ENCODE assay signal across 19 mouse cellular contexts in the genomic region with DNA sequence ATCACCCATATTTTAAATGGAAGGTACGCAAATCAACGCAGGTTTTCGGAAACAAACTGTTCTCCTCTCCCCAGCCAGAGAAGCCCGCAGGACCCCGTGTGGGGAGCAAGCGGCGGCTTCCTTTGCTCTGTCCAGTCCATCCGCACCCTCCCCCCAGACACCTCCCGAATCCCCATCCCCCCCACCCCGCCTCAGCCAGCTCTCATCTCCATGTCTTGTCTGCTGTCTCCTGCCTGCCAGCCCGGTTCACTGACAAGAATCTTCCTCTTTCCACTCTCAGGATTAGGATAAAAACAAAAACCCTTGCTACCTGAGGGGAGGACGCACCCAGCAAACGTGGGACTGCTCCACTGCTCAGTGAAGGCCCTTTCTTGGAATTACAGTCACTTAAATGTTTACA. TPM values are rescaled to one million over a fixed set of nuclear protein-coding genes. Genes with fewer than 3 reads are reported as not detected.
DNase-seq lines count a peak whose midpoint lies in the region; ATAC-seq lines count a peak whose summit lies in the region.
"Had no signal": no experiment of that assay in that cellular context is flagged by ENCODE, and none has a peak within 500 bp of the region (broad histone marks: within the 10 kb centered on the region; RNA-seq: fewer than 3 reads in every experiment).

No protein-coding gene starts in this region.

- H3K4me2 ChIP-seq in heart, embryonic 12.5 days, result 0 out of 2 replicates have a peak overlapping the region, but pooled peaks have one; percentile 15
- H3K4me2 ChIP-seq in limb, embryonic 13.5 days (replicated peaks), result 0 out of 2 replicates have a peak overlapping the region, but pooled peaks have one; percentile 11
- no peak overlapping the region for H3K4me2 ChIP-seq in midbrain, embryonic 11.5 days
- no peak overlapping the region for H3K4me2 ChIP-seq in midbrain, embryonic 13.5 days (replicated peaks)
- H3K4me2 ChIP-seq: forebrain, embryonic 13.5 days; liver, embryonic 12.5 days; midbrain, embryonic 12.5 days; neural tube, embryonic 13.5 days had no signal

- WGBS in heart, embryonic 12.5 days, result 32% methylated on average over 13 of the region's 13 CpGs
- WGBS in heart, embryonic 10.5 days, result 15% methylated on average over 13 of the region's 13 CpGs
- 32% methylated on average over 13 of the region's 13 CpGs for WGBS in limb, embryonic 13.5 days
- WGBS in limb, embryonic 10.5 days, result 17% methylated on average over 13 of the region's 13 CpGs
- WGBS in midbrain, embryonic 11.5 days, result 15% methylated on average over 13 of the region's 13 CpGs
- 19% methylated on average over 13 of the region's 13 CpGs for WGBS in midbrain, embryonic 13.5 days

- H3K9me3 ChIP-seq in heart, embryonic 12.5 days (replicated peaks), result no peaks in the 10 kb centered on the region
- H3K9me3 ChIP-seq in heart, embryonic 10.5 days, result no peaks in the 10 kb centered on the region
- no peaks in the 10 kb centered on the region for H3K9me3 ChIP-seq in limb, embryonic 13.5 days
- no peaks in the 10 kb centered on the region for H3K9me3 ChIP-seq in limb, embryonic 10.5 days (replicated peaks)
- no peaks in the 10 kb centered on the region for H3K9me3 ChIP-seq in midbrain, embryonic 11.5 days (ENCODE audit: control insufficient read depth, low read length)
- no peaks in the 10 kb centered on the region for H3K9me3 ChIP-seq in midbrain, embryonic 13.5 days
- H3K9me3 ChIP-seq: forebrain, embryonic 13.5 days; liver, embryonic 12.5 days; midbrain, embryonic 12.5 days; neural tube, embryonic 13.5 days had no signal

- no peaks in the 10 kb centered on the region for H3K36me3 ChIP-seq in heart, embryonic 12.5 days
- no peaks in the 10 kb centered on the region for H3K36me3 ChIP-seq in heart, embryonic 10.5 days
- no peaks in the 10 kb centered on the region for H3K36me3 ChIP-seq in limb, embryonic 13.5 days
- no peaks in the 10 kb centered on the region for H3K36me3 ChIP-seq in limb, embryonic 10.5 days
- H3K36me3 ChIP-seq in midbrain, embryonic 11.5 days (ENCODE audit: control insufficient read depth, insufficient read depth, low read length), result no peaks in the 10 kb centered on the region
- H3K36me3 ChIP-seq in midbrain, embryonic 13.5 days, result no peaks in the 10 kb centered on the region
- H3K36me3 ChIP-seq: liver, embryonic 12.5 days; midbrain, embryonic 12.5 days; neural tube, embryonic 13.5 days had no signal

- no peak for DNase-seq in heart, embryonic 10.5 days (ENCODE audit: low spot score)
- DNase-seq in limb, embryonic 10.5 days (ENCODE audit: low spot score), result no peak
- no peak for DNase-seq in midbrain, embryonic 11.5 days (ENCODE audit: low spot score, missing footprints)
- DNase-seq in right cerebral cortex, adult 2 months (ENCODE audit: low spot score in 2 of 2), result no peak
- DNase-seq: B cell, adult 2 months; cerebellum, adult 11-12 months; gastrocnemius, postnatal 14 days; heart, postnatal 14 days; layer of hippocampus, adult 9-11 months; right cerebral cortex, postnatal 14 days had no signal

- no peak for ATAC-seq in heart, embryonic 12.5 days (ENCODE audit: insufficient number of reproducible peaks, low FRiP score)
- ATAC-seq in limb, embryonic 13.5 days (ENCODE audit: low FRiP score, low read depth), result no peak
- ATAC-seq in midbrain, embryonic 11.5 days (ENCODE audit: low FRiP score), result no peak
- ATAC-seq in midbrain, embryonic 13.5 days, result no peak
- ATAC-seq: forebrain, embryonic 13.5 days; liver, embryonic 12.5 days had no signal

- H3K27me3 ChIP-seq in heart, embryonic 12.5 days (replicated peaks), result peaks cover 22% of the 10 kb centered on the region
- peaks cover 52% of the 10 kb centered on the region for H3K27me3 ChIP-seq in heart, embryonic 10.5 days (ENCODE audit: insufficient read depth, poor library complexity, severe bottlenecking)
- H3K27me3 ChIP-seq in limb, embryonic 13.5 days, result peaks cover 8% of the 10 kb centered on the region; the same call in 1 of the 2 replicates
- peaks cover 19% of the 10 kb centered on the region for H3K27me3 ChIP-seq in limb, embryonic 10.5 days (ENCODE audit: low read depth, poor library complexity, severe bottlenecking)
- H3K27me3 ChIP-seq in midbrain, embryonic 11.5 days (ENCODE audit: control insufficient read depth, insufficient read depth, low read length), result no peaks in the 10 kb centered on the region
- H3K27me3 ChIP-seq in midbrain, embryonic 13.5 days, result peaks cover 18% of the 10 kb centered on the region

- H3K9ac ChIP-seq in heart, embryonic 12.5 days, result no peak overlapping the region
- H3K9ac ChIP-seq in limb, embryonic 13.5 days, result no peak overlapping the region
- H3K9ac ChIP-seq in midbrain, embryonic 11.5 days (ENCODE audit: low read length), result 0 out of 2 replicates have a peak overlapping the region, but pooled peaks have one; percentile 18
- no peak overlapping the region for H3K9ac ChIP-seq in midbrain, embryonic 13.5 days (replicated peaks)
- H3K9ac ChIP-seq: forebrain, embryonic 13.5 days; liver, embryonic 12.5 days; midbrain, embryonic 12.5 days; neural tube, embryonic 13.5 days had no signal

- H3K4me1 ChIP-seq in heart, embryonic 12.5 days (replicated peaks), result peaks cover 20% of the 10 kb centered on the region
- H3K4me1 ChIP-seq in heart, embryonic 10.5 days, result peaks cover 23% of the 10 kb centered on the region
- H3K4me1 ChIP-seq in limb, embryonic 13.5 days, result peaks cover 11% of the 10 kb centered on the region
- peaks cover 12% of the 10 kb centered on the region for H3K4me1 ChIP-seq in limb, embryonic 10.5 days
- H3K4me1 ChIP-seq in midbrain, embryonic 11.5 days (ENCODE audit: control insufficient read depth, insufficient read depth, low read length), result peaks cover 8% of the 10 kb centered on the region; the same call in 1 of the 2 replicates
- H3K4me1 ChIP-seq in midbrain, embryonic 13.5 days (replicated peaks), result peaks cover 9% of the 10 kb centered on the region
- H3K4me1 ChIP-seq: liver, embryonic 12.5 days had no signal

- H3K27ac ChIP-seq in heart, embryonic 12.5 days (ENCODE audit: poor library complexity, severe bottlenecking), result no peak overlapping the region
- H3K27ac ChIP-seq in heart, embryonic 10.5 days, result no peak overlapping the region
- no peak overlapping the region for H3K27ac ChIP-seq in limb, embryonic 13.5 days
- no peak overlapping the region for H3K27ac ChIP-seq in limb, embryonic 10.5 days
- no peak overlapping the region for H3K27ac ChIP-seq in midbrain, embryonic 11.5 days (ENCODE audit: low read depth, low read length)
- no peak overlapping the region for H3K27ac ChIP-seq in midbrain, embryonic 13.5 days
- H3K27ac ChIP-seq: forebrain, embryonic 13.5 days; left cerebral cortex, adult 2 months; liver, embryonic 12.5 days; macrophage; midbrain, embryonic 12.5 days; neural tube, embryonic 13.5 days had no signal

- no peak overlapping the region for H3K4me3 ChIP-seq in heart, embryonic 12.5 days
- H3K4me3 ChIP-seq in heart, embryonic 10.5 days, result no peak overlapping the region
- no peak overlapping the region for H3K4me3 ChIP-seq in limb, embryonic 13.5 days
- no peak overlapping the region for H3K4me3 ChIP-seq in limb, embryonic 10.5 days
- H3K4me3 ChIP-seq in midbrain, embryonic 11.5 days (ENCODE audit: low read depth, low read length), result no peak overlapping the region
- no peak overlapping the region for H3K4me3 ChIP-seq in midbrain, embryonic 13.5 days (replicated peaks)
- H3K4me3 ChIP-seq: forebrain, embryonic 13.5 days; left cerebral cortex, adult 2 months; liver, embryonic 12.5 days; midbrain, embryonic 12.5 days; neural tube, embryonic 13.5 days had no signal

RNA-seq across cellular contexts. Expression of a gene that starts 27.3 kb away (rescaled TPM):
- 1.2 and 1.7 TPM in 2 replicates for polyA plus RNA-seq in heart, embryonic 12.5 days (2016; fragmentation: Nextera tagmentation; extraction: Ambion mirVana)
- polyA plus RNA-seq in heart, embryonic 10.5 days (2016; fragmentation: Nextera tagmentation; extraction: Ambion mirVana), result 0.99 and 1.4 TPM in 2 replicates
- 3.4 and 4.2 TPM in 2 replicates for polyA plus RNA-seq in limb, embryonic 13.5 days (2015; fragmentation: Nextera tagmentation; extraction: Ambion mirVana)
- polyA plus RNA-seq in limb, embryonic 10.5 days (2016; fragmentation: Nextera tagmentation; extraction: Ambion mirVana), result 1.5 and 3.4 TPM in 2 replicates
- 2.4 and 3.8 TPM in 2 replicates for polyA plus RNA-seq in midbrain, embryonic 11.5 days (2014; fragmentation: Nextera tagmentation; extraction: Ambion mirVana)
- 5.5 and 6.8 TPM in 2 replicates for polyA plus RNA-seq in midbrain, embryonic 13.5 days (2015; fragmentation: Nextera tagmentation; extraction: Ambion mirVana)

Comparison
In these comparisons a context has a peak if more than half of its experiments do, and no peak if none do; other contexts are left out.
1. H3K4me2 ChIP-seq: peak in heart, embryonic 12.5 days (single experiment) and limb, embryonic 13.5 days (single experiment); none in midbrain, embryonic 11.5 days (single experiment) and midbrain, embryonic 13.5 days (single experiment).